Mouse (Mus musculus): ENCODE data around the gene 1700003E16Rik.

The 1700003E16Rik gene

DNA sequence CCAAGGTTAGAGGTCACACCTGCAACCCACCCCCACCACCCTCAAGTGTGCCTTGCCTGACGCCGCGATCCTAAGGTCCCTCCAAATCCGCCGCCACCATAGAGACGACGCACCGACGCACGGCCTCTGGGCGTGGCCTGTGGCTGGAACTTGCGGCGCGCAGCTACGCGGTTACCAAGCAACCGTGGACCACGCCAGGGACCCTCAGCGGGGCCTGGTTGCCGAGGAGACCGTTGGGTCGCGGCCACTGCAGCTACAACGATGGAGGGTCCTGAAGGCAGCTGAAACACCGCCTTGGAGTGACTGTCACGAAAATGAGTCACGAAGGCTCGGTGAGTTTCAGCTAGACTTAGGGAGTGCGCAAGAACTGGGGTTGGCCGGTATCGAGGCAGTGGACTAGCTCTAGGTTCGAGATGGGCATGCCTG, at the start of gene 1700003E16Rik, which contains the start of gene Wdr54:
1700003E16Rik (plus strand) TSS at position 146 of the 426 bp plus-strand sequence.
Wdr54 (minus strand) TSS at position 139 of the 426 bp plus-strand sequence.
- peak; percentile 77 for DNase-seq (ENCODE audit: low read depth)

DNA sequence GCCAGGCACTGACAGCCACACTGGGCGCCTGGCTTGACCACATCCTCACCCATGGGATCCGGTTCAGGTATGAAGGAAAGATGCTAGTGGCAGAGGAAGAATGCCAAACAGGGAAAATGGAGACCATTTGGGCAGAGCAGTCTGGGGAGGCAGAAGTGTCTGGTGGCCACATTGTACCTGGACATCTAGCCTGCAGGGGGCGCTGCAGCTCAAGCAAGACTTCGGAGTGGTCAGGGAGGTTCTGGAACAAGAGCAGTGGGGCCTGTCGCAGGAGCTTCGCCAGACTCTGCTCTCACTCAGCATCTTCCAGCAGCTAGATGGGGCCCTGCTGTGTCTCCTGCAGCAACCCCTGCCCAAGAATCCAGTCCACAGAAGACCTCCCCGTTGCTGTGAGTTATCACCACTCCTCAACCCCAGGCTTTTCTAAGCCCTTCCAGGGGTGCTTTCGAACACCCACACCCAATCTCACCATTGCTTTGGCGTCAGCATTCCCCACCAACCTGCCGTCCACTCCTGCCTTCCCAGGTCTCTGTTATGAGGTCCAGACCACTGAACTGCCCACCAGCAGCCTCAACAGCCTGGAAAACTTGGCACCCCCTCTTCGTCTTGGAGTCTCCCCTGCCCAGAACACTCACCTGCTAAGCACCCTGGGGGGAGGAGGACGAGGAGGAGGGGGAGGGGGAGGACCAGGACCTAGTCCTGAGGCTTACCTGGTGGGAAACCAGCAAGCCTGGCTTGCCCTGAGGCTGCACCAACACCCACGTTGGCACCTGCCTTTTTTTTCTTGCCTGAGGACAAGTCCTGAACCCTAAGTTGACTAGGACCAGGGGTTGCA, 48.4 kb upstream of the 1700003E16Rik start:
- peak; percentile 92 for DNase-seq (ENCODE audit: low read depth)

DNA sequence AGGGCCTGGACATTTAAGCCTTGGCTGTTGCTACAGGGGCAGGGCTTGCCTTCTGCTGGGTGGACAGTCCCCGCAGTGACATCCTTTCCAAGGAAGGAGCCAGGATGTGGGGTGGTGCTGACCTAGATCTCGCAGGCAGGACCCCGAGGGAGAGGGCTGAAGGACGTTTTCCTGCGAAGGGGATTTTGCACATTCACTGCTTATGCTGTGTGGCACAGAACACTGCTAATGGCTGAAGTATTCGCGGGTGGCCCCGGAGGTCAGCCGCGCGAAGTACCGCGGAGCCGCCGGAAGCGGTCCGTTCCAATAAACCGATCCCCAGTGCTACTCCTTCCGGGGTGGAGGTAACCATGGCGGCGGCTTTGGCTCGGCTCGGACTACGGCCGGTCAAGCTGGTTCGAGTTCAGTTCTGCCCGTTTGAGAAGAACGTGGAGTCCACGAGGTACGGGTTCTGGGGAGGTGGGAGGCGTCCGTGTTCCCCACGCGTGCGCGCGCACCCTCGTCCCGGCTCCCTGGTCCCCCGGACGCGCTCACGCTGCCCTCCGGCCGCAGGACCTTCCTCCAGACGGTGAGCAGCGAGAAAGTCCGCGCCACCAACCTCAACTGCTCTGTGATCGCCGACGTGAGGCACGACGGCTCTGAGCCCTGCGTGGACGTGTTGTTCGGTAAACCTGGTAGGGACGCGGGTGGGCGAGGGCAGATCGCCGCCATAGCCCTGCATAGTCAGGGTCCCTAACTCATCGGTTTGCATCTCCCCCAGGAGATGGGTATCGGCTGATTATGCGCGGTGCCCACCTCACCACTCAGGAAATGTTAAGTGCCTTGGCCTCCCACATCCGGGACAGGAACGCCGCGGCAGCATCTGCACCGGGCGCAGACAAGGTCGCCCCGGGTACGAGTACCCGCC, 47.2 kb upstream of the 1700003E16Rik start, which contains the start of gene Mrpl53:
Mrpl53 (plus strand) TSS at position 279 of the 907 bp plus-strand sequence.
- DNase-seq (ENCODE audit: low read depth): peak; percentile 91

DNA sequence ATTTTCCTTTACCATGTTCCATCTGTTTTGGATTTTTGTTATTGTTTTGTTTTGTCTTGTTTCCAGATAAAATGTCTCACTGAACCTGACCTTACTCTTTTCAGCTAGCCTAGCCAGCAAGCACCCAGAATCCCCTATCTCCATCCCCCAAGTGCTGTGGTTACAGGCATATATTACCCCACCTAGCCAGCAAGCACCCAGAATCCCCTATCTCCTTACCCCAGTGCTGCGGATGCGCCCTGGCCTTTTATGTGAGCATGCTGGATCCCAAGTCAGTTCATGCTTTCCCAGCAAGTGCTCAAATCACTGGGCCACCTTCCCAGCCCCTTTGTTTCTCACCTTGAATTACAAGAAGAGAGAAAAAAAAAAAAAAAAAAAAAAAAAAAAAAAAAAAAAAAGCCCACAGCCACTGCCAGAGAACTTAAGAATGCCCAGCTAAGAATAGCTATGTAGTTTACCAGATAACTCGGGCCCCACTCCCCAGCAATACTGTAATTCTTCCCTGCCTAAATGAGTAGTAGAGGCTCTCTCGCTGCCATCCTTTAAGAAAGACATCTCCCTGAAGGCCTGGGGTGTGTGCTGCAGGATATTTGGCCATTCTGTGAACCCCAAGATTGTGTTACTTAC, 44.6 kb upstream of the 1700003E16Rik start:
- DNase-seq (ENCODE audit: low read depth): no peak

DNA sequence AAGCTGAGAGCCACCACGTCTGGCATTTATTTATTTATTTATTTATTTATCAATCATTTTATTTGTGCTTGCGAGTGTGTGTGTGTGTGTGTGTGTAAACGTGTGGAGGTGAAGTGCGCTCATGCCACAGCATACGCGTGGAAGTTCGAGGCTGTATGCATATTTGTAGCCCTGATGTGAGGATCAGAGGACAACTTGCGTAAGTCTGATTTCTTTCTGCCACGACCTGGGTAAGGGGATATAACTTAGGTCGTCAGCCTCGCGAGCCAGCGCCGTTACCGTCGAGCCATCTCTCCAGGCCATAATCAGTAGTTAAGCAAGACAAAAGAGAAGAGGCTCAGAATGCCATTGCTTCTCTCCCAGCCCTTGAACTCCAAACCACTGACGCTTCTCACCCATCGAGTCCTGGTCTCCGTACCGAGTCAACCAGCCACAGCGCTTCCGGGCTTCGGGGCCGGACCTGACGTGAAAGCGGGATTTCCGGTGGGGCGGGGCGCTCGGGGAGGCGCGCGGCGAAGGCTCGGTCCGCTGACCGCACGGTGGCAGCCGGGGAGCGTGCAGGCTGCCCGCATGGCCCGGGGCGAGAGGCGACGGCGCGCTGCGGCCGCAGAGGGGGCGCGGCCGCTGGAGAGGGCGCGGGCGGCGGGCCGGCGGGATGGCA, 41.1 kb upstream of the 1700003E16Rik start, which contains the start of gene Mogs:
Mogs (plus strand) TSS at position 486 of the 661 bp plus-strand sequence.
- DNase-seq (ENCODE audit: low read depth): peak; percentile 97

DNA sequence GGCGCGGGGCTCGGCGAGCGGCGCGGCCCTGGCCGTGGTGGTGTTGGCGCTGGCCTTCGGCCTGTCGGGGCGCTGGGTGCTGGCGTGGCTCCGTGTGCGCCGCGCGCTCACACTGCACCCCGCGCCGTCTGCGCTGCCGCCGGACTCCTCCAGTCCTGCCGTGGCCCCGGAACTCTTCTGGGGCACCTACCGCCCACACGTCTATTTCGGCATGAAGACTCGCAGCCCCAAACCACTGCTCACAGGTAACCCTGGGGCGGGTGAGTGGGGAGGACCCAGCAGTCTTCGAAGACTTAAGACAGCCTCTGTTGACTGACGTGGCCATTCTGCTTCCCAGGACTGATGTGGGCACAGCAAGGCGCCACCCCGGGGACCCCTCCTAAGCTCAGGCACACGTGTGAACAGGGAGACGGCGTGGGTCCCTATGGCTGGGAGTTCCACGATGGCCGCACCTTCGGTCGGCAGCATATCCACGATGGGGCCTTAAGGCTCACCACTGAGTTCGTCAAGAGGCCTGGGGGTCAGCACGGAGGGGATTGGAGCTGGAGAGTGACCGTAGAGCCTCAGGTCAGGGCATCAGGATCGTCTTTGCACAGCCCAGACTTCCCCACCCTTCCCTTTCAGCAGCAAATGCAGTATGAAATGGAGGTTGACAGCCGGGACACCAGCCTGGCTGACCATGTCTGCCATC, 40.4 kb upstream of the 1700003E16Rik start:
- no peak for DNase-seq (ENCODE audit: low read depth)

DNA sequence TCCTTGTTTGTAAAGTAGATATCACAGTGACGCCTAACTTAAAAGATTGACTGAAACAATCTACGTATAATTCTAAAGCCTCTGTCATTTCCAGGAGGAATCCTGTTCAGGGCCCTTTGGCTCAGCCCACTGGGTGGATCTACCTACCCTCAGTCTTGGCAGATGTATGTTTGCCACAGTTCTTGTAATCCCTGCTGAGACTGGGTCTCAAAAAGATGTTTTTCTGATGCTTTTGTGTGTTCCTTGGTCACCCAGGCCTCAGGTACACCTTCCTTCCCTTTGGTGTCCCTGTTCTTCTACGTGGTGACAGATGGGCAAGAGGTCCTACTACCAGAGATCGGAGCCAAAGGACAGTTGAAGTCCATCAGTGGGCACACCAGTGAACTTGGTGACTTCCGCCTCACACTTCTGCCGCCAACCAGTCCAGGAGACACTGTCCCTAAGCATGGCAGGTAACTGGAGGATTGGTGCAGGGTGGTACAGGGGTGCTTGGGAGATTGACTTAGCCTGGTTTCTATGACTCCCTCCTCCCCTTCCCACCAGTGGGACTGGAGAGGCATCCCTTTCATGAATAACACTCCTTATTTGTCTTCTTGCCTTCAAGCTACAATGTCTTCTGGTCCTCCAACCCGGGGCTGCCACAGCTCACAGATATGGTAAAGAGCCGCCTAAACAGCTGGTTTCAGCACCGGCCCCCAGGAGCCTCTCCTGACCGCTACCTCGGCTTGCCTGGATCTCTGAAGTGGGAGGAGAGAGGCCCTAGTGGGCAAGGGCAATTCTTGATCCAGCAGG, 39.6 kb upstream of the 1700003E16Rik start:
- DNase-seq (ENCODE audit: low read depth): no peak

DNA sequence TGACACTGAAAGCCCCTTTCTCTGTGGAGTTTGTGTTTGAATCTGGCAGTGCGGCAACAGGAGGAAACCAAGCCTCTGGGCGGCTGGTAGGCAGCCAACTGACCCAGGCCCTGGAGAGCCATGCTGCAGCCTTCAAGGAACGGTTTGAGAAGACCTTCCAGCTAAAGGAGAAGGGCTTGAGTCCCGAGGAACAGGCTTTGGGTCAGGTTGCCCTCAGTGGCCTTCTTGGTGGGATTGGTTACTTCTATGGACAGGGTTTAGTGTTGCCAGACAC, 39.1 kb upstream of the 1700003E16Rik start:
- DNase-seq (ENCODE audit: low read depth): no peak

DNA sequence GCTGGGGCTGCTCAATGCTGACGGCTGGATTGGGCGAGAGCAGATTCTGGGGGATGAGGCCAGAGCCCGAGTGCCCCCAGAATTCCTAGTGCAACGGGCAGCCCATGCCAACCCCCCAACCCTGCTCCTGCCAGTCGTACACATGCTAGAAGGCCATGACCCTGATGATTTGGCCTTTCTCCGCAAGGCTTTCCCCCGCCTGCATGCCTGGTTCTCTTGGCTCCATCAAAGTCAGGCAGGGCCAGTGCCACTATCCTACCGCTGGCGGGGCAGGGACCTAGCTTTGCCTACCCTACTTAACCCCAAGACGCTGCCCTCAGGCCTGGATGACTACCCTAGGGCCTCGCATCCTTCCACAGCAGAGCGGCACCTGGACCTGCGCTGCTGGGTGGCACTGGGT, 38.6 kb upstream of the 1700003E16Rik start:
- no peak for DNase-seq (ENCODE audit: low read depth)

DNA sequence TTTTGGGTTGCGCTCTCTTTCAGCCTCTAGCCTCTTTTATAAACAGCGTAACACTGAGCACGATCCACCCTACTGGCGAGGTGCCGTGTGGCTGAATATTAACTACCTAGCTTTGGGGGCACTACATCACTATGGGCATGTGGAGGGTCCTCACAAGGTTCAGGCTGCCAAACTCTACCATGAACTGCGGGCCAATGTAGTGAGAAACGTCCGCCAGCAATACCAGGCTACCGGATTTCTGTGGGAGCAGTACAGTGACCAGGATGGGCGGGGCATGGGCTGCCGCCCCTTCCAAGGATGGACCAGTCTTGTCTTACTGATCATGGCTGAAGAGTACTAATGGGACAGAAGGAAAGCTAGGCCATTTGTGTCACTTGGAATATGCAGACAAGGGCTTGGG, 37.8 kb upstream of the 1700003E16Rik start:
- DNase-seq (ENCODE audit: low read depth): no peak

DNA sequence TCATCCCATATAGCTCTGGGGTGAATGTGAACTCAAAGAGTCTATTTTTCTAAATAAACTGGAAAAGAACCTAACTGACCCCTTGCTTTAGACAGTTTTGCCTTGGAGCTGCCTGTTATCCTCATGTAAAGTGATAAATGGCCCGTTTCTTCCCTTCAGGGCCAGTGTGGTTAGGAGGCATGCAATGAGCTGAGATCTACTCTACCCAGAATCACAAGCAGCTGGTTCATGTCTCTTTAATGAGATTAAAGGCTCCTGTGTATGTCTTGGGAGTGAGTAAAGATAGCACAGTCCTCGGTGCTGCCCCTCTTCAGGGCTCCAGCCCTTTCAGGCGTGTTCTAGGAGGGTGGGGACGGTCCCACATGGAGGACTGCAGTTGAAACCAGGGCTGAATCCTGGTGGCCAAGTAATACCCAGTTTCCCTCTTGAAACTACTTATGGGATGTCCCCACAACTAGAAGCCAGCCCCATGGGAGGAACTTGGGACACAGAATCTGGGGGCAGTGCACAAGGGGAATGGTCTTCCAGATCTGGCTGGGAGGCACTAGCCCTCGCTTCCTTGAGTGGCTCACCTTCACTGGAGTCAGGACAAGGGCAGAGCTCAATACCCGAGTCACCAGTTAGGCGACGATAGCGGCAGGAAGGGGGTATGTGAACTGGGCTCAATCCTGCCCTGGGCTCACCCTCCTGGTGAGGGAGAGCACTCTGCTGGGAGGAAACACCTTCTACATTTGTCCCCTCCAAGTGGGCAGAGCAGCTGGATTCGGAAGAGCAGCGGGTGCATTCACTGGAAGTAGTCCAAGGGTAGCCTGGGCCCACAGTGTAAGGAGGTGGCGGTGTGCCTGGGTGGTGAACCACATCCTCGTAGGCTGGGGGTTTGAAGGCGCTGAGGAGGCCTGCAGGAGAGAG, 37.1 kb upstream of the 1700003E16Rik start:
- no peak for DNase-seq (ENCODE audit: low read depth)

DNA sequence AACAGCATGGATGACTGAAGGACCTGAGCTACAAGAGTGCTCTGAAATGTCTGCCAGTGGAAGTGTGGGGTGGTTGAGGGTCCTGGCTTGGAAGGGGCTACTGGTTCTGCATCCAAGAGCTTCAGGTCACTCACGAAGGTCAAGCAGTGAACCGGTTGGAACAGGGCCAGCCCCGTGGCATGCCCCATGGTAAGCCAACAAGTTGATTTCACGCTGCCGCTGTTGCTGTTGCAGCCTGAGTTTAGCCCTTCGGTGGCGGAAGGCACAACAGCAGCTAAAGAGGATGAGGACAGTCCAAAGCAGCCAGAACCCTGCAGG, 36.5 kb upstream of the 1700003E16Rik start:
- DNase-seq (ENCODE audit: low read depth): no peak

DNA sequence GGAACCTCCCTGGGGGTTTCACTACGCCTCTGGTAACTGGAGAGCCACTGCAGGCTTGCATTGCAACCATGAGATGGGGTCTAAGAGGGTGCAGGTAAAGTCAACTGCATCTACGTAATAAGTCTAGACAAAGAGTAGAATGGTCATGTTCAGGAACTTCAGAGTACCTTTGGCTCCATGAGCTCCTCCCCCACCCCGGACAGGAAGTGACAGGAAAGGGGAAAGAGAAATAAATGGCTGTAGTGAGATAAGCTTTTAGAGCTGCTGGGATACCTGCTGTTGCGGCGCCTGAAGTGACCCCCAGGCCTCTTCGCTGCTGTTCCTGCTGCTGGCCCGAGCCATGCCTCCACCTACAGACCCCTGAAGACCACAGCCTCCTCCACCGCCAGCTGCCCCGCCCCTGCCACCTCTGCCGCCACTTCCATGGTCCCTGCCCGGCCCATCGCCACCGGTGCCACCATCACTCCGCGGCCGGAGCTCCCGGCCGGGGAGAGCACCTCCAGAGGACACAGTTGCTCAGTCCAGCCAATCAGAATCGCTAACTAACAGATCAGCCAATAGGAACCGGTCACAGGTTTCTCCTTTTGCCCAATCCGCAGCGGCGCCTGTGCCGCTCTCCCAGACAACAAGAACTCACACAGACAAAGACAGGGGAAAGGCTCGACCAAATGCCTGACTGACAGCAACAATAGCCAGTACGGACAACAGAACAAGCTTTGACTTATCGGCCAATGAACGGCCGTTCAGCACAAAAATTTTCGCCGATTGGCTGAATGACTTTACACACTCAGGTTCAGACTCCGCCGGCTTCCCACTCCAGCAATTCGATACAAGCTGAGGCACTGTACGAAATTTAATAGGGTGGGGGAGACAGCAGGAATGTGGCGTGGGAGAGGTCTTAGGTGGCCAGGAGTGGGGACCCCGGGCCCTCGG, 35.0 kb upstream of the 1700003E16Rik start, which contains the start of gene Wbp1:
Wbp1 (minus strand) TSS at position 630 of the 933 bp plus-strand sequence.
- DNase-seq (ENCODE audit: low read depth): peak; percentile 99

DNA sequence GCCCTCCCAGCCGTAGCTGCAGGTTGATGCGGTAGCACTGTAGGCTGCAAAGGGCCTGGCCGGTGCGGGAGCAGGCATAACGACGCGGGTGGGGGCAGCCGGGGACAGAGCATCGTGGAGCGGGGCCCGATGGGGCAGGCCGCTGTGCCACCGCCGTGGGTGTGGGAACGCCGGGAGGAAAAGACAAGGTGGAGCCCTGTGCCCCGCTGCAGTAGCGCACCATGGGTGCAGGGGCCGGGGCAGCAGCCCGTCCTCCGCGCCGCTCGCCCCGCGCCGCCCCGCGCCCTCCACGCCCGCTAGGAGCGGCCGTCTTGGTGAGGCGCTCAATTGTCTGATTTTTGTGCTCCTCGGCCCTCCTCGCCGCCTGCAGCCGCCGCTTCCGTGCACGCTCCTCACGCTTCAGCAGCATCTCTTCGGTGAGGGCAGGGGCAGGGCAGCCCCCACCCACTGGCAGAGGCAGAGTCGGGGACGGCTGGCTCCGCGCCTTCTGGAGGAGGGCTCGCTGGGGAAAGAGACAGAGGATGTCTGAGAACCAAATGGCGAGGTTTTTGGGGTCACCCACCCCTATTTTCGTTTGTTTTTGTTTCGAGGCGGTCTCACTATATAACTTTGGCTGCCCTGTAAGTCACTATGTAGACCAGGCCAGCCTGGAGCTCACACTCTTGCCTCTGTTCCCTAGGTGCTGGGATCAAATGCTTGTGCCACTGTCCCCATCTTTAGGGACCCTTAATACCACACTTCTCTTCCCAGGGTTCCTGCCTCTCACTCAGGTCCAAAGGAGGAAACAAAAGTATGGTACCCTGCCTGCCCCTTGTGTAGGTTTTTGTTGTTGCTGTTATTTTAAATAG, 34.1 kb upstream of the 1700003E16Rik start:
- no peak for DNase-seq (ENCODE audit: low read depth)

DNA sequence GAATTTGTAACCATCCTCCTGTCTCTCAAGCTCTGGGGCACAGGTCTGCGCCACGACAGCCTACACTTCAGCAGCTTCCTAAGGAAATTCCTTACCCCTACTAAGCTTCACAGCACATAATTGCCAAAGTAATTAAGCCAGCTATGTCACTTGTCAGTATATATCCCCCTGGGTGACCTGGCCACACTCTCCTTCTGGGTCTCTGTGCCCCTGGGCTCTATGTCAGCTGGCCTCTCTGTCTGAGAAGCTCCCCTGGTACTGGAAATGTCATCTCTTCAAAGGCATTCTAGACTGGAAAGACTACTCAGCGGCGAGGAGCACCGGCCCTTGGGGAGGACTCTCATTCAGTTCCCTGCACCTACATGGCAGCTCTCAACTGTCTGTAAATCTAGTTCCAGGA, 33.2 kb upstream of the 1700003E16Rik start:
- DNase-seq (ENCODE audit: low read depth): no peak

DNA sequence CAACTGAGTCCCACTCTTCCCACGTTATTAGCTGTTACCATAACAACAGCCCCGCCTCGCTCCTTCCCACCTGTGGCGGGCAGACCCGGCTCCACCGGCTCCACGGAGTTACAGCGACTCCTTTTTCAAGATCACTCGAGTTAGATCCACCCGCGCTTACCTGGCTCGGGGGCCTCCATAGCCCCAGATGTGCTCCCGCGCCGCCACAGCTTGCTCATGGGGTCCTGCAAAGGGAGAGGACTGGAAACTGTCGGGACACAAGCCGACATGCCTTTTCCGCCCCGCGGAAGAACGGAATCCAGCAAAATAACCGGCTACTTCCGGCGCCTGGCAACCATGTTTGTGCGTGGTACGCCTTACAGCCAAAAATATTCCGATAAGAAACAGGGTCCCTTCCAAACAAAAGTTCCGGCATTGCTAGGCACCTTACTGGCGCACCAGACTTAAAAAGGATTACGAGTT, 31.3 kb upstream of the 1700003E16Rik start:
- DNase-seq (ENCODE audit: low read depth): peak; percentile 99

DNA sequence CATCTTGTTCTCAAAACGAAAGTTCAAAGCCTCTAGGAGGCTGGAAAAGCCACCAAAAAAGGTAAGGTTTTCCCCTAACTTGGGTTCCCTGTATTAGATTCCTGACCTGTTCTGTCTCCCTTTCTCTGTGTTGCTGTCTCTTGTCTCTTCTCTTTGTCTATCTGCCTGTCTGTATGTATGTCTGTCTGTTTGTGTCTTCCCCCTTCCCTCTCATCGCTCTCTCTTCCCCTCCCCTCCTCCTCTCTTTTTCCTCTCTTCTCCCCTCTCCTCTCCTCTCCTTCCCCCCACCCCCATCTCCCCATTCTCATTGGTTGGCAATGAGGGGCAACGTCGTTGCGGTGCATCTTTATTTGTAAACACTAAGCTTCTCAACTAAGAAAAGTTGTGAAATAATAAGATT, 30.9 kb upstream of the 1700003E16Rik start, which contains the start of gene Ino80b:
Ino80b (minus strand) TSS at position 101 of the 400 bp plus-strand sequence.
- DNase-seq (ENCODE audit: low read depth): no peak

All from NIH3T3 (cell line).